Mouse (Mus musculus): ENCODE measurements around the gene Nelfe. TPM values are rescaled to one million over a fixed set of nuclear protein-coding genes. Genes with fewer than 3 reads are reported as not detected.

Gene Nelfe
- total and polyA plus RNA-seq, 3 experiments: 12.3 to 15.8 (median 14.9) TPM

DNA sequence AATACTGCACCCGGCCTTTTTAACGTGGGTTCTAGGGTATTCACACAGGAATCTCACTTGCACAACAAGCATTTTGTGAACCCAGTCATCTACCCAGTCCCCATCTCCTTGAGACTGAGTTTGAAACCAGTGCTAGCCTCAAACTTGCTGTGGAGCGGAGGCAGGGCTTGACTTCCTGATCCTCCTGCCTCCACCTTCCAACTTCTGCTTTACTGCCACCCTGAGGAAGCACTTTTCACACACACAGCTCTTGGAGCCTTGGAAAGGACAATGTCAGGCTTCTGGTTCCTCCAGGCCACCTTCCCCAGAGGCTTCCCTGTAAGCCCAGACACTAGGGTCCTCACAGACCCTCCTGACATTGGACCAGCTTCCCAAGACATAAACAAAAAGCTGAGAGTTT lies 33.1 kb downstream of the Nelfe start:
- Histone ChIP-seq H3K27ac (no peak overlapping the region), H3K4me1 (ENCODE audit: control insufficient read depth, insufficient read depth, low read length) (no peaks in the 10 kb centered on the region), H3K79me2 (replicated peaks; ENCODE audit: control insufficient read depth, insufficient read depth, low read length) (no peaks in the 10 kb centered on the region), H3K4me3 (no peak overlapping the region), H3K36me3 (ENCODE audit: control insufficient read depth, insufficient read depth, low read length) (no peaks in the 10 kb centered on the region), H3K9ac (ENCODE audit: low read depth, low read length) (no peak overlapping the region), H3K27me3 (ENCODE audit: control insufficient read depth, insufficient read depth, low read length) (no peaks in the 10 kb centered on the region)
- no peak for DNase-seq
- 73% methylated on average over 3 of the region's 3 CpGs for WGBS
- TF ChIP-seq CTCF (IDR thresholded peaks at IDR 0.05) (no peak), POLR2A (IDR thresholded peaks at IDR 0.05; ENCODE audit: insufficient read depth, low read depth, low read length) (no peak), EP300 (IDR thresholded peaks at IDR 0.05; ENCODE audit: insufficient read depth, low read depth, low read length) (no peak)
- intact Hi-C loops (cut with DNase I): no loop called here

DNA sequence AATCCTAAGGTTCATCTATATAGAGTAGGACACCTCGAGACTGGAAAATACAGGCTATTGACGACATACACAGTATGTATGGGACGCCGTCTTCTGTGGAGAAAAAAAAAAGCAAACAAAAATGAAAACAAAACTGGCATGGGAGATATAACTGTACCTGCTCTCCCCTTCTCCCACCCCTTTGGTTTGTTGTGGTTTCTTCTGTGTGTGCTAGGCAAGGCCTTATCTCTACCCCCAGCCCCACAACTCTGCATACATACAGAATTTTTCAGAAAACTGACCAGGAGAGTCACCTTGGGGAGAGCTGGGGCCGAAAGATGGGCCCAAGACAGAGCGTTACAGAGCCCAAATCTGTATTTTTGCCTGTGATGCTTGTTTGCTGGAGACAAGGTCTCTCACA lies 34.5 kb downstream of the Nelfe start:
- Histone ChIP-seq H3K4me1 (ENCODE audit: control insufficient read depth, insufficient read depth, low read length) (no peaks in the 10 kb centered on the region), H3K9ac (ENCODE audit: low read depth, low read length) (no peak overlapping the region), H3K4me3 (no peak overlapping the region), H3K36me3 (ENCODE audit: control insufficient read depth, insufficient read depth, low read length) (no peaks in the 10 kb centered on the region), H3K27me3 (ENCODE audit: control insufficient read depth, insufficient read depth, low read length) (no peaks in the 10 kb centered on the region), H3K79me2 (replicated peaks; ENCODE audit: control insufficient read depth, insufficient read depth, low read length) (no peaks in the 10 kb centered on the region), H3K27ac (no peak overlapping the region)
- 90% methylated on average over 6 of the region's 6 CpGs for WGBS
- DNase-seq: no peak
- TF ChIP-seq EP300 (IDR thresholded peaks at IDR 0.05; ENCODE audit: insufficient read depth, low read depth, low read length) (no peak), CTCF (IDR thresholded peaks at IDR 0.05) (no peak)
- intact Hi-C loops (cut with DNase I): no loop called here

DNA sequence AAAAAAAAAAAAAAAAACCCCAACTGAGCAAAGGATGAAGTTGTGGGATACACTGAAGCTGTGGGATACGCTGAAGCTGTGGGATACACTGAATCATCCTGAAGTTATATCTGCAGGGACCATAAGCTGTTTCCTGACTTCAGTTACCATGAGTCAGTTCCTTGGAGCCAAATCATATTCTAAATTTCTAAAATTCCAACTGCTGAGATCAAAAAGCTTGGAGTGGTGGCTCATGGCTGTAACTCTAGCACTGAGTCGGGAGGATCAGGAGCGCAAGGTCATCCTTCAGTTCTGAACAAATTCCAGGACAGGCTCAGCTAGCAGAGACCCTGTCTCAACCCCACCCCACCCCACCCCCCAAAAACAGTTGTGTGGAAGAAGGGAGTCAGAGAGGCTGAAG lies 35.4 kb downstream of the Nelfe start:
- Histone ChIP-seq H3K79me2 (replicated peaks; ENCODE audit: control insufficient read depth, insufficient read depth, low read length) (no peaks in the 10 kb centered on the region), H3K9ac (ENCODE audit: low read depth, low read length) (no peak overlapping the region), H3K27ac (no peak overlapping the region), H3K4me3 (no peak overlapping the region), H3K4me1 (ENCODE audit: control insufficient read depth, insufficient read depth, low read length) (no peaks in the 10 kb centered on the region), H3K27me3 (ENCODE audit: control insufficient read depth, insufficient read depth, low read length) (no peaks in the 10 kb centered on the region), H3K36me3 (ENCODE audit: control insufficient read depth, insufficient read depth, low read length) (no peaks in the 10 kb centered on the region)
- WGBS: 70% methylated on average over 3 of the region's 3 CpGs
- DNase-seq: no peak
- intact Hi-C loops (cut with DNase I): no loop called here
- TF ChIP-seq POLR2A (IDR thresholded peaks at IDR 0.05; ENCODE audit: insufficient read depth, low read depth, low read length) (no peak), EP300 (IDR thresholded peaks at IDR 0.05; ENCODE audit: insufficient read depth, low read depth, low read length) (no peak), CTCF (IDR thresholded peaks at IDR 0.05) (no peak)

DNA sequence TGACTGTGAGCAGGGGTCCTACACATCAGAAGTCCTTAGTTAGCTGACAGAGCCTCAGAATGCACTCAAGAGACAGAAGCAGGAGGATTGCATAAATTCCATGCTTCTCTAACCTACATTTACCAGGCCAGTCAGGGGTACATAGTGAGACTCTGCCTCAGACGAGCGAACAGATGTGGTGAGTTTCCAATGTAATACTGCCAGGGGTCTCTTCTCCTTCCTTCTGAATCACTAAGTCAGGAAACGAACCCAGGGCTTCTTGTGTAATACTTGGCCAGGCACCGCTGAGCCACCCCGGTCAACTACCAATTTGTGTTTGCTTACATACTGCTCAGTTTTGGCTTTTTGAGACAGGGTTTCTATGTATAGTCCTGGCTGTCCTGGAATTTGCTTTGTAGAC lies 37.8 kb downstream of the Nelfe start:
- no peaks in the 10 kb centered on the region for H3K36me3 ChIP-seq (ENCODE audit: control insufficient read depth, insufficient read depth, low read length)
- WGBS: 82% methylated on average over 5 of the region's 5 CpGs
- intact Hi-C loops (cut with DNase I): no loop called here
- H3K27ac ChIP-seq: no peak overlapping the region
- H3K4me1 ChIP-seq (ENCODE audit: control insufficient read depth, insufficient read depth, low read length): no peaks in the 10 kb centered on the region
- H3K9ac ChIP-seq (ENCODE audit: low read depth, low read length): no peak overlapping the region
- H3K27me3 ChIP-seq (ENCODE audit: control insufficient read depth, insufficient read depth, low read length): no peaks in the 10 kb centered on the region
- no peak for DNase-seq
- no peak overlapping the region for H3K4me3 ChIP-seq
- no peaks in the 10 kb centered on the region for H3K79me2 ChIP-seq (replicated peaks; ENCODE audit: control insufficient read depth, insufficient read depth, low read length)
- TF ChIP-seq POLR2A (IDR thresholded peaks at IDR 0.05; ENCODE audit: insufficient read depth, low read depth, low read length): no peak
- TF ChIP-seq EP300 (IDR thresholded peaks at IDR 0.05; ENCODE audit: insufficient read depth, low read depth, low read length): no peak
- TF ChIP-seq CTCF (IDR thresholded peaks at IDR 0.05): no peak

DNA sequence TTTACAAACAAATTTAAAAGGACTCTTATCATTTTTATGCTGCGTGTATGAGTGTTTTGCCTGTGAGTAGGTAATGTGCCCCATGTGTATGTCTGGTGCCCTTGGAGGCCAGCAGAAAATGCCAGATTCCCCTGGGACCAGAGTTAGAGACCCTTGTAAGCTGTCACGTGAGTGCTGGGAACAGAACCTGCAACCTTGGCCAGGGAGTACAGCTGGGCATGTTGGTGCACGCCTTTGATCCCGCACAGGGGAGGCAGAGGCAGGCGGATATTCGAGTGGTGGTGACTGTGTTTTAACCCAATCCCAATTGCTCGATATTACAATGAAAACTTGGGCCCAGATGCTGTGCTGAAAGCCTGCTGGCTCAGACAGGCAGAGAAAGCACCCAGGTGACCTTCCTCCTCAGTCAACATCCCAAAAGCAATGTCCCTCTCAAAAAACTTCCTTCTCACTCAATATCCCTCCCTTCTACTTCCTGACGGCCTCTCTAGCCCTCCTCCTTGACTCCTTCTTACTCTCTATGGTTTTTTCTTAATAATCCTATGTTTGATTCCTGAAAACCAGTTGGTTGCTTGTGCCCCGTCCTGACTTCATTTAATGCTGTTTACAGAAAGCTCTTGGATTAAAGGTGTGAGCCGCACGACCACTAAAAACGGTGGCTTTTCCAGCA lies 40.0 kb downstream of the Nelfe start:
- H3K4me3 ChIP-seq: no peak overlapping the region
- no peak for TF ChIP-seq POLR2A (IDR thresholded peaks at IDR 0.05; ENCODE audit: insufficient read depth, low read depth, low read length)
- TF ChIP-seq EP300 (IDR thresholded peaks at IDR 0.05; ENCODE audit: insufficient read depth, low read depth, low read length): no peak
- no peak for TF ChIP-seq CTCF (IDR thresholded peaks at IDR 0.05)
- H3K27ac ChIP-seq: no peak overlapping the region
- WGBS: 80% methylated on average over 12 of the region's 12 CpGs
- H3K79me2 ChIP-seq (replicated peaks; ENCODE audit: control insufficient read depth, insufficient read depth, low read length): no peaks in the 10 kb centered on the region
- no peak overlapping the region for H3K9ac ChIP-seq (ENCODE audit: low read depth, low read length)
- H3K27me3 ChIP-seq (ENCODE audit: control insufficient read depth, insufficient read depth, low read length): no peaks in the 10 kb centered on the region
- DNase-seq: no peak
- H3K4me1 ChIP-seq (ENCODE audit: control insufficient read depth, insufficient read depth, low read length): peaks cover 1% of the 10 kb centered on the region; the same call in 1 of the 2 replicates
- intact Hi-C loops (cut with DNase I): loop anchor here (5.0 kb wide), 1 partner anchor 33 kb away; no protein-coding TSS in a partner anchor
- no peaks in the 10 kb centered on the region for H3K36me3 ChIP-seq (ENCODE audit: control insufficient read depth, insufficient read depth, low read length)

DNA sequence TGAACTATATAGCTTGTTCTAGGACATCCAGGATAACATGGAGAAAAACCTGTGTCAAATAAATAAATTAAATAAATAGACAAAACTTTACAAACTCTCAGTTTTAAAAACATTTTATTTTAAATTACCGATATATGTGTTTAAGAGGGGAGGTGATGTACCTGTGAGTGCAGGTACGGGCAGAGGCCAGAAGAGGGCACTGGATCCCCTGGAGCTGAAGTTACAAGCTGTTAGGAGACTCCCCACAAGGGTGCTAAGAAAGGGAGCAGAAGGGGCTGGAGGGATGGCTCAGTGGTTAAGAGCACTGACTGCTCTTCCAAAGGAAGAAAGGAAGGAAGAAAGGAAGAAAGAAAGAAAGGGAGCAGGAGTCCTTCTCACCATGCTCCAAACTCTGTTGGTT lies 41.2 kb downstream of the Nelfe start:
- Histone ChIP-seq H3K4me1 (ENCODE audit: control insufficient read depth, insufficient read depth, low read length) (peaks cover 1% of the 10 kb centered on the region; the same call in 1 of the 2 replicates), H3K4me3 (no peak overlapping the region), H3K27ac (no peak overlapping the region), H3K36me3 (ENCODE audit: control insufficient read depth, insufficient read depth, low read length) (no peaks in the 10 kb centered on the region), H3K79me2 (replicated peaks; ENCODE audit: control insufficient read depth, insufficient read depth, low read length) (no peaks in the 10 kb centered on the region), H3K9ac (ENCODE audit: low read depth, low read length) (no peak overlapping the region), H3K27me3 (ENCODE audit: control insufficient read depth, insufficient read depth, low read length) (no peaks in the 10 kb centered on the region)
- WGBS: 93% methylated on average over 2 of the region's 2 CpGs
- intact Hi-C loops (cut with DNase I): loop anchor here (5.0 kb wide), 1 partner anchor 34 kb away; no protein-coding TSS in a partner anchor
- TF ChIP-seq POLR2A (IDR thresholded peaks at IDR 0.05; ENCODE audit: insufficient read depth, low read depth, low read length) (no peak), CTCF (IDR thresholded peaks at IDR 0.05) (peak; percentile 30)
- no peak for DNase-seq
